Mouse (Mus musculus) thymus, postnatal 14 days (tissue): ENCODE results near the gene Mecp2.
A peak's percentile ranks its signal among the peaks of the same experiment; 100 is the strongest.

ENCODE experiments used
- DNase-seq: peaks from one replicate; pipeline ENCODE4 v3.0.0; 2021

The Mecp2 gene

DNA sequence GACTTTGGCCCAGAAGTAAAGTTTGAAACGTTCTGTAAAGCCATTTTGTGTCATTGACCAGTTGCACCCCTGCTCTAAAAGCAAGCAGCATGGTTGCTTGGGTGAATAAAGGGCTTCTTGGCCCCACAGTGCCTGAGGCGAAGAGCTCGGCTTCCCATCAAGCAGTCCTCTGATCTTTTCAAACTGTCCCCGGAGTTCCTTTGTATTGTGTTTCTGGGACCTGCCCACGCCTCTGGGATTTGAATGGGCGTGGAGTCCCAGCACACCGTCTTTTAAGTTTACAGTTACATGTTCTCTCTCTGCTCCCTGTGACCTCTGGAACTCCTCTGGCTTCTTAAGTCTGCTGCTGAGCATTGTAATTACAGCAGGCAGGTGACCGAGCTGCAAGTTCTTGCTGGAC, 127.1 kb downstream of the Mecp2 start:
- no peak for DNase-seq

DNA sequence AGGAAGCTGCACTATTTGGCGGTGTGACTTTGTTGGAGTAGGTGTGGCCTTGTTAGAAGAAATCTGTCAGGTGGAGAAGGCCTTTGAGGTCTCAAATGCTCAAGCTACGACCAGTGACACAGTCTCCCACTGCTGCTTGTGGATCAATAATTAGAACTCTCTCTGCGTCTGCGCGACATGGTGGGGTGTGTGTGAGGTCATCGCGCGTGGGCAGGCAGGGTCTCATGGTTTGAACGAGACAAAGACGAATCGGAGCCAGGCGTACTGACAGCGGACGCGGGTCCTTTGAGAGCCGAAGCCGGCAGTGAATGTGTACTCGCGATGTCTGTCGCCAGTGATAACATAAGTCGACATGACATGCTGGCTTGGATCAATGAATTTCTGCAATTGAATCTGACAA, 128.8 kb downstream of the Mecp2 start:
- DNase-seq, result no peak

GRCm38 (mm10) chrX:74003644-74004043, 131.5 kb downstream of the Mecp2 start:
- no peak for DNase-seq

DNA sequence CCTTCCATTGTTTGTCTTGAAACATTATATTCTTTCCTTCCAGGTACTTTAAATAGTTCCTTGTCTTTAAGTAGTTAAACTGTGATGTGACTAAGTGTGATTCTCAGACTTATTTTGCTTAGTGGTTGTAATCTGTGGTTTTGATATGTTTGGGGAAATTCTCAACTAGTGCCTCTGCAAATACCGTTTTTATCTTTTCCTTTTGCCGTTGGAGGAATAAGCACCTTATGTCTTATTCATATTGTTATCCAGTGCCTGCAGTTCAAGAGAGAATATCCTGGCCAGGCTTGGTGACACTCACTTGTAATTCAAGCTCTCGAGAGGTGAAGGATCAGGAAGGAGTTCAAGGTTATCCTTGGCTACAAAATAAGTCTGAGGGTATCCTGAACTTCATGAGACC, 134.1 kb downstream of the Mecp2 start:
- DNase-seq, result no peak

- peak; percentile 4 for DNase-seq
Observed at GRCm38 (mm10) chrX:73998911-73999869, 136.0 kb downstream of the Mecp2 start.

DNA sequence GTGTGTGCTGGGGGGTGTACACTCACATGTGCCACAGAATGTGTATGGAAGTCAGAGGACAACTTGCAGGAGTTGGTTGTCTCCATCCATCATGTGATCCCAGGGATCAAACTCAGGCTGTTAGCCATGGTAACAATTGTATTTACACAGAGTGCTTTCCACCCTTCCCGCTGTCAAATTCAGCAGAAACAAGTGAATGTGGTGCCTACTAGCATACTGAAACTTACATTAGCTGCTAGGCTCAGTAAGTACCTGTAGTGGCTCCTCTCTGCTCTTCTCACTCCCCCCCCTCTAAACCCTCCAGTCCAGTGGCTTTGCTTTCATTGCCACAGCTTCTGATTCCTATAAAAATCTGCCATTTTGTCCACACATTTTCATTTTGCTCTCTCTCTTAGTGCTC, 157.4 kb downstream of the Mecp2 start:
- no peak for DNase-seq
